Mouse (Mus musculus) heart, postnatal 0 days (tissue): ENCODE data around the gene Nrxn2. TPM values are rescaled to one million over a fixed set of nuclear protein-coding genes. Genes with fewer than 3 reads are reported as not detected.

ENCODE experiments used
- ATAC-seq: fragments of 200-750 bp; cut with Nextera tagmentation; 2 replicates; pipeline ENCODE4 v1.8.0; 2017; ENCODE audit warnings: low read depth, moderate number of reproducible peaks, moderate library complexity; ENCODE audit not compliant: insufficient read depth
- DNase-seq: peaks from one replicate; pipeline ENCODE4 v3.0.0-alpha.2; 2016; ENCODE audit warnings: low spot score
- H3K27ac ChIP-seq: fragments of 300-500 bp; sonication (generic); 2 replicates; pipeline ENCODE4 v1.5.1; 2014; ENCODE audit warnings: low read depth, mild to moderate bottlenecking
- H3K27me3 ChIP-seq: fragments of 300-500 bp; sonication (generic); 2 replicates; pipeline ENCODE4 v1.6.1; 2014; ENCODE audit warnings: low read length, mixed read lengths; ENCODE audit not compliant: control insufficient read depth, insufficient read depth
- H3K36me3 ChIP-seq: fragments of 300-500 bp; sonication (generic); replicated peaks from 2 replicates; pipeline ENCODE4 v1.6.1; 2014; ENCODE audit warnings: low read length, mixed read lengths; ENCODE audit not compliant: control insufficient read depth, insufficient read depth
- H3K4me1 ChIP-seq: fragments of 300-500 bp; sonication (generic); 2 replicates; pipeline ENCODE4 v1.6.1; 2014; ENCODE audit warnings: antibody characterized with exemption; ENCODE audit not compliant: control insufficient read depth, insufficient read depth
- H3K4me2 ChIP-seq: fragments of 300-500 bp; sonication (generic); 2 replicates; pipeline ENCODE4 v1.6.1; 2014; ENCODE audit warnings: low read depth, mild to moderate bottlenecking, low read length, moderate library complexity
- H3K4me3 ChIP-seq: fragments of 300-500 bp; sonication (generic); 2 replicates; pipeline ENCODE4 v1.5.1; 2014; ENCODE audit warnings: low read depth, low read length
- H3K9ac ChIP-seq: fragments of 300-500 bp; sonication (generic); replicated peaks from 2 replicates; pipeline ENCODE4 v1.6.1; 2014; ENCODE audit warnings: low read depth, low read length, mixed read lengths
- H3K9me3 ChIP-seq: fragments of 300-500 bp; sonication (generic); replicated peaks from 2 replicates; pipeline ENCODE4 v1.6.1; 2016; ENCODE audit warnings: low read length; ENCODE audit not compliant: control insufficient read depth
- CTCF ChIP-seq: IDR thresholded peaks from 2 replicates; pipeline ENCODE4 v1.5.1; 2016; ENCODE audit warnings: antibody characterized with exemption, control low read depth, low read depth
- EP300 ChIP-seq: IDR thresholded peaks from 2 replicates; pipeline ENCODE4 v1.6.1; 2016; ENCODE audit warnings: antibody characterized with exemption, low read depth
- WGBS: fragments of 180-500 bp; shearing (Covaris S2); extraction: QIAGEN DNeasy Blood & Tissue Kit; methylation state at CpG from one replicate; pipeline ENCODE4 v1.1.7; 2014; 5-methylcytosine and 5-hydroxymethylcytosine counted together
- polyA plus RNA-seq: library from polyadenylated mRNA; unstranded; fragments of >200 nt; fragmentation: Nextera tagmentation; extraction: Ambion mirVana; gene quantifications from 2 replicates; pipeline ENCODE4 v1.2.1, GENCODE M21; 2015
- total RNA-seq: library from RNA; depleted of rRNA; stranded (reverse); fragments of >200 nt; gene quantifications from 2 replicates; pipeline ENCODE4 v1.2.3, GENCODE M21; 2014; ENCODE audit warnings: low replicate concordance

Gene Nrxn2
- total and polyA plus RNA-seq, 2 experiments from 2014 or later, result 0.68 TPM; not detected in 1

GRCm38 (mm10) chr19:6537526-6537925 is 119.0 kb downstream of the Nrxn2 start:
- Histone ChIP-seq H3K4me3 (no peak overlapping the region), H3K27me3 (peaks cover 28% of the 10 kb centered on the region), H3K4me2 (no peak overlapping the region), H3K36me3 (no peaks in the 10 kb centered on the region), H3K9ac (no peak overlapping the region), H3K27ac (no peak overlapping the region), H3K9me3 (no peaks in the 10 kb centered on the region), H3K4me1 (no peaks in the 10 kb centered on the region)
- ATAC-seq (no peak), DNase-seq (no peak)
- WGBS, result 51% methylated on average over 8 of the region's 8 CpGs
- no peak for TF ChIP-seq EP300

GRCm38 (mm10) chr19:6538546-6538945 is 120.0 kb downstream of the Nrxn2 start:
- no peak overlapping the region for H3K27ac ChIP-seq
- H3K36me3 ChIP-seq, result no peaks in the 10 kb centered on the region
- no peak overlapping the region for H3K4me3 ChIP-seq
- no peaks in the 10 kb centered on the region for H3K4me1 ChIP-seq
- no peak overlapping the region for H3K4me2 ChIP-seq
- H3K27me3 ChIP-seq, result peaks cover 18% of the 10 kb centered on the region
- H3K9ac ChIP-seq, result no peak overlapping the region
- 76% methylated on average over 6 of the region's 6 CpGs for WGBS
- DNase-seq (no peak), ATAC-seq (no peak)
- TF ChIP-seq CTCF (no peak), EP300 (no peak)
- H3K9me3 ChIP-seq, result no peaks in the 10 kb centered on the region

GRCm38 (mm10) chr19:6539592-6539991 is 121.1 kb downstream of the Nrxn2 start:
- H3K36me3 ChIP-seq, result no peaks in the 10 kb centered on the region
- no peak overlapping the region for H3K27ac ChIP-seq
- 66% methylated on average over 4 of the region's 4 CpGs for WGBS
- no peak overlapping the region for H3K9ac ChIP-seq
- TF ChIP-seq EP300 (no peak), CTCF (no peak)
- no peak overlapping the region for H3K4me2 ChIP-seq
- no peaks in the 10 kb centered on the region for H3K9me3 ChIP-seq
- DNase-seq (no peak), ATAC-seq (no peak)
- H3K4me3 ChIP-seq, result no peak overlapping the region
- H3K27me3 ChIP-seq, result peaks cover 8% of the 10 kb centered on the region; the same call in 1 of the 2 replicates
- H3K4me1 ChIP-seq, result no peaks in the 10 kb centered on the region

- no peak for ATAC-seq
- H3K27ac ChIP-seq, result no peak overlapping the region
- peaks cover 5% of the 10 kb centered on the region; the same call in 1 of the 2 replicates for H3K27me3 ChIP-seq
- H3K4me3 ChIP-seq, result no peak overlapping the region
- DNase-seq, result no peak
- WGBS, result 69% methylated on average over 6 of the region's 6 CpGs
- no peaks in the 10 kb centered on the region for H3K9me3 ChIP-seq
- H3K36me3 ChIP-seq, result no peaks in the 10 kb centered on the region
- H3K4me1 ChIP-seq, result no peaks in the 10 kb centered on the region
- H3K4me2 ChIP-seq, result no peak overlapping the region
- TF ChIP-seq EP300 (no peak), CTCF (no peak)
- H3K9ac ChIP-seq, result no peak overlapping the region
Measured at GRCm38 (mm10) chr19:6540191-6540590, 121.7 kb downstream of the Nrxn2 start.

- TF ChIP-seq CTCF, result no peak
- no peak for TF ChIP-seq EP300
- ATAC-seq, result no peak
- Histone ChIP-seq H3K27me3 (no peaks in the 10 kb centered on the region), H3K27ac (no peak overlapping the region), H3K4me1 (no peaks in the 10 kb centered on the region), H3K36me3 (no peaks in the 10 kb centered on the region), H3K9me3 (no peaks in the 10 kb centered on the region), H3K4me3 (no peak overlapping the region), H3K4me2 (no peak overlapping the region), H3K9ac (no peak overlapping the region)
- DNase-seq, result no peak
- 85% methylated on average over 7 of the region's 7 CpGs for WGBS
Measured at GRCm38 (mm10) chr19:6541521-6541920, 123.0 kb downstream of the Nrxn2 start.

- no peak within 1 kb of the TSS for H3K9ac ChIP-seq
- ATAC-seq (no peak), DNase-seq (no peak)
- 82% methylated on average over 16 of the region's 16 CpGs for WGBS
- H3K36me3 ChIP-seq, result no peaks in the 10 kb centered on the region
- H3K27ac ChIP-seq, result no peak within 1 kb of the TSS
- TF ChIP-seq EP300 (no peak), CTCF (no peak)
- H3K27me3 ChIP-seq, result no peaks in the 10 kb centered on the region
- no peaks in the 10 kb centered on the region for H3K4me1 ChIP-seq
- no peaks in the 10 kb centered on the region for H3K9me3 ChIP-seq
- H3K4me2 ChIP-seq, result no peak within 1 kb of the TSS
- no peak within 1 kb of the TSS for H3K4me3 ChIP-seq
Measured at GRCm38 (mm10) chr19:6542367-6543034, 124.0 kb downstream of the Nrxn2 start, which contains the start of gene Slc22a12. Slc22a12 (minus strand) TSS chr19:6543032.
